Mouse (Mus musculus) midbrain, embryonic 15.5 days (tissue): ENCODE measurements around the gene Tmem206. TPM values are rescaled to one million over a fixed set of nuclear protein-coding genes. Genes with fewer than 3 reads are reported as not detected.

ENCODE experiments used
- ATAC-seq: fragments of 200-750 bp; cut with Nextera tagmentation; replicated peaks from 2 replicates; pipeline ENCODE4 v1.8.0; 2017; ENCODE audit warnings: moderate TSS enrichment
- H3K27ac ChIP-seq: fragments of 300-500 bp; sonication (generic); 2 replicates; pipeline ENCODE4 v1.5.1; 2015; ENCODE audit warnings: mild to moderate bottlenecking, inconsistent platforms
- H3K27me3 ChIP-seq: fragments of 300-500 bp; sonication (generic); replicated peaks from 2 replicates; pipeline ENCODE4 v1.6.1; 2015; ENCODE audit warnings: inconsistent platforms
- H3K36me3 ChIP-seq: fragments of 300-500 bp; sonication (generic); replicated peaks from 2 replicates; pipeline ENCODE4 v1.6.1; 2015; ENCODE audit warnings: inconsistent platforms
- H3K4me1 ChIP-seq: fragments of 300-500 bp; sonication (generic); 2 replicates; pipeline ENCODE4 v1.6.1; 2015; ENCODE audit warnings: inconsistent platforms
- H3K4me2 ChIP-seq: fragments of 300-500 bp; sonication (generic); 2 replicates; pipeline ENCODE4 v1.6.1; 2015; ENCODE audit warnings: inconsistent platforms, mild to moderate bottlenecking, moderate library complexity
- H3K4me3 ChIP-seq: fragments of 300-500 bp; sonication (generic); 2 replicates; pipeline ENCODE4 v1.5.1; 2015; ENCODE audit warnings: mild to moderate bottlenecking, inconsistent platforms
- H3K9ac ChIP-seq: fragments of 300-500 bp; sonication (generic); 2 replicates; pipeline ENCODE4 v1.6.1; 2015; ENCODE audit warnings: mild to moderate bottlenecking, inconsistent platforms
- H3K9me3 ChIP-seq: fragments of 300-500 bp; sonication (generic); 2 replicates; pipeline ENCODE4 v1.6.1; 2016; ENCODE audit warnings: inconsistent platforms
- WGBS: fragments of 180-500 bp; shearing (Covaris S2); methylation state at CpG from one replicate; pipeline ENCODE4 v1.1.7; 2015; ENCODE audit warnings: mixed read lengths; 5-methylcytosine and 5-hydroxymethylcytosine counted together
- polyA plus RNA-seq: library from polyadenylated mRNA; unstranded; fragments of >200 nt; fragmentation: Nextera tagmentation; extraction: Ambion mirVana; gene quantifications from 2 replicates; pipeline ENCODE4 v1.2.1, GENCODE M21; 2015

Gene Tmem206
- polyA plus RNA-seq, 1 experiment from 2014 or later = 43.2 TPM

- Histone ChIP-seq H3K4me3 (peak overlapping the region; percentile 46; the same call in 1 of the 2 replicates), H3K27ac (no peak overlapping the region), H3K27me3 (no peaks in the 10 kb centered on the region), H3K9ac (no peak overlapping the region; the same call in 1 of the 2 replicates), H3K36me3 (no peaks in the 10 kb centered on the region), H3K9me3 (no peaks in the 10 kb centered on the region), H3K4me1 (peaks cover 13% of the 10 kb centered on the region), H3K4me2 (peak overlapping the region; percentile 53; the same call in 1 of the 2 replicates)
- WGBS = 79% methylated on average over 6 of the region's 6 CpGs
- no peak for ATAC-seq
Measured at GRCm38 (mm10) chr1:191313158-191313557, 12.6 kb upstream of the Tmem206 start.

GRCm38 (mm10) chr1:191313926-191314325, 11.8 kb upstream of the Tmem206 start:
- Histone ChIP-seq H3K27me3 (no peaks in the 10 kb centered on the region), H3K4me1 (peaks cover 13% of the 10 kb centered on the region), H3K27ac (no peak overlapping the region), H3K9me3 (no peaks in the 10 kb centered on the region), H3K4me3 (no peak overlapping the region), H3K36me3 (no peaks in the 10 kb centered on the region), H3K9ac (no peak overlapping the region), H3K4me2 (no peak overlapping the region)
- no peak for ATAC-seq
- WGBS = 76% methylated on average over 4 of the region's 4 CpGs

- Histone ChIP-seq H3K27me3 (no peaks in the 10 kb centered on the region), H3K36me3 (no peaks in the 10 kb centered on the region), H3K9me3 (no peaks in the 10 kb centered on the region), H3K4me3 (peak overlapping the region; percentile 58), H3K9ac (no peak overlapping the region), H3K4me2 (peak overlapping the region; percentile 70), H3K27ac (no peak overlapping the region), H3K4me1 (peaks cover 13% of the 10 kb centered on the region)
- ATAC-seq = no peak
- 89% methylated on average over 8 of the region's 8 CpGs for WGBS
Measured at GRCm38 (mm10) chr1:191316818-191317217, 8.9 kb upstream of the Tmem206 start.

- Histone ChIP-seq H3K27me3 (no peaks in the 10 kb centered on the region), H3K4me1 (peaks cover 9% of the 10 kb centered on the region), H3K36me3 (no peaks in the 10 kb centered on the region), H3K4me3 (peak within 1 kb of the TSS; percentile 58), H3K27ac (peak within 1 kb of the TSS; percentile 59; the same call in 1 of the 2 replicates), H3K4me2 (peak within 1 kb of the TSS; percentile 70), H3K9me3 (no peaks in the 10 kb centered on the region), H3K9ac (peak within 1 kb of the TSS; percentile 76)
- WGBS = 1% methylated on average over 50 of the region's 54 CpGs
- peak; percentile 89 for ATAC-seq
Measured at GRCm38 (mm10) chr1:191317591-191318196, 8.0 kb upstream of the Tmem206 start, which contains the start of gene Nenf. Gene Nenf, minus strand, starts transcription at chr1:191318194.

- Histone ChIP-seq H3K4me3 (no peak overlapping the region), H3K9me3 (no peaks in the 10 kb centered on the region), H3K4me1 (peaks cover 6% of the 10 kb centered on the region), H3K27ac (no peak overlapping the region), H3K9ac (no peak overlapping the region), H3K36me3 (no peaks in the 10 kb centered on the region), H3K4me2 (no peak overlapping the region), H3K27me3 (no peaks in the 10 kb centered on the region)
- ATAC-seq = no peak
- WGBS = 69% methylated on average over 5 of the region's 5 CpGs
Measured at GRCm38 (mm10) chr1:191318686-191319085, 7.0 kb upstream of the Tmem206 start.

- Histone ChIP-seq H3K36me3 (no peaks in the 10 kb centered on the region), H3K9ac (no peak overlapping the region), H3K27ac (no peak overlapping the region), H3K4me3 (no peak overlapping the region), H3K4me2 (no peak overlapping the region), H3K4me1 (peaks cover 19% of the 10 kb centered on the region), H3K9me3 (no peaks in the 10 kb centered on the region), H3K27me3 (no peaks in the 10 kb centered on the region)
- WGBS = 84% methylated on average over 3 of the region's 3 CpGs
- no peak for ATAC-seq
Measured at GRCm38 (mm10) chr1:191323381-191323780, 2.3 kb upstream of the Tmem206 start.

- no peaks in the 10 kb centered on the region for H3K36me3 ChIP-seq
- 87% methylated on average over 7 of the region's 7 CpGs for WGBS
Measured at GRCm38 (mm10) chr1:191324733-191325590, 750 bp upstream of the Tmem206 start.

GRCm38 (mm10) chr1:191326233-191326882, 646 bp downstream of the Tmem206 start:
- Histone ChIP-seq H3K9ac (peak overlapping the region; percentile 76), H3K4me3 (peak overlapping the region; percentile 75), H3K36me3 (no peaks in the 10 kb centered on the region), H3K27me3 (no peaks in the 10 kb centered on the region), H3K4me1 (peaks cover 26% of the 10 kb centered on the region), H3K4me2 (peak overlapping the region; percentile 56), H3K9me3 (no peaks in the 10 kb centered on the region), H3K27ac (peak overlapping the region; percentile 84)
- 1% methylated on average over 35 of the region's 35 CpGs for WGBS
- ATAC-seq = peak; percentile 79

More at GRCm38 (mm10) chr1:191324733-191325590, 750 bp upstream of the Tmem206 start:
- peak; percentile 21 for ATAC-seq
- Histone ChIP-seq H3K4me1 (peaks cover 26% of the 10 kb centered on the region), H3K27ac (peak overlapping the region; percentile 84), H3K9me3 (no peaks in the 10 kb centered on the region), H3K4me2 (peak overlapping the region; percentile 56; the same call in 1 of the 2 replicates), H3K4me3 (no peak overlapping the region), H3K9ac (no peak overlapping the region), H3K27me3 (no peaks in the 10 kb centered on the region)

GRCm38 (mm10) chr1:191327258-191327657, 1.5 kb downstream of the Tmem206 start:
- H3K9me3 ChIP-seq = no peaks in the 10 kb centered on the region
- peaks cover 26% of the 10 kb centered on the region for H3K4me1 ChIP-seq
- H3K36me3 ChIP-seq = no peaks in the 10 kb centered on the region
- ATAC-seq = no peak
- H3K9ac ChIP-seq = peak overlapping the region; percentile 76; the same call in 1 of the 2 replicates
- H3K4me3 ChIP-seq = peak overlapping the region; percentile 75
- WGBS = 82% methylated on average over 8 of the region's 8 CpGs
- H3K4me2 ChIP-seq = peak overlapping the region; percentile 56
- H3K27me3 ChIP-seq = no peaks in the 10 kb centered on the region
- no peak overlapping the region for H3K27ac ChIP-seq

GRCm38 (mm10) chr1:191328019-191328441, 2.3 kb downstream of the Tmem206 start:
- H3K9me3 ChIP-seq = no peaks in the 10 kb centered on the region
- 0 out of 2 replicates have a peak, but pooled peaks cover 2% of the 10 kb centered on the region for H3K36me3 ChIP-seq
- no peak overlapping the region for H3K27ac ChIP-seq
- peaks cover 26% of the 10 kb centered on the region for H3K4me1 ChIP-seq
- no peaks in the 10 kb centered on the region for H3K27me3 ChIP-seq
- H3K9ac ChIP-seq = 0 out of 2 replicates have a peak overlapping the region, but pooled peaks have one; percentile 3
- ATAC-seq = no peak
- peak overlapping the region; percentile 56; the same call in 1 of the 2 replicates for H3K4me2 ChIP-seq
- whole genome bisulfite sequencing = 78% methylated on average over 8 of the region's 8 CpGs
- no peak overlapping the region for H3K4me3 ChIP-seq

- no peaks in the 10 kb centered on the region for H3K27me3 ChIP-seq
- H3K27ac ChIP-seq = no peak overlapping the region
- no peak overlapping the region for H3K4me2 ChIP-seq
- H3K36me3 ChIP-seq = peaks cover 9% of the 10 kb centered on the region; the same call in 1 of the 2 replicates
- no peaks in the 10 kb centered on the region for H3K9me3 ChIP-seq
- H3K4me1 ChIP-seq = peaks cover 26% of the 10 kb centered on the region
- no peak for ATAC-seq
- H3K4me3 ChIP-seq = no peak overlapping the region
- WGBS = 84% methylated on average over 4 of the region's 4 CpGs
- H3K9ac ChIP-seq = no peak overlapping the region
Measured at GRCm38 (mm10) chr1:191330356-191330755, 4.6 kb downstream of the Tmem206 start.

- WGBS = 78% methylated on average over 5 of the region's 5 CpGs
- Histone ChIP-seq H3K9ac (no peak overlapping the region), H3K4me3 (no peak overlapping the region), H3K4me2 (no peak overlapping the region), H3K4me1 (no peaks in the 10 kb centered on the region), H3K27me3 (no peaks in the 10 kb centered on the region), H3K9me3 (no peaks in the 10 kb centered on the region), H3K36me3 (peaks cover 26% of the 10 kb centered on the region), H3K27ac (no peak overlapping the region)
- no peak for ATAC-seq
Measured at GRCm38 (mm10) chr1:191334500-191334899, 8.8 kb downstream of the Tmem206 start.
